Mouse (Mus musculus): ENCODE data around the gene Plekhb1. TPM values are rescaled to one million over a fixed set of nuclear protein-coding genes. Genes with fewer than 3 reads are reported as not detected.

Gene Plekhb1
- polyA plus RNA-seq, 2 experiments: 4.9 TPM

GRCm38 (mm10) chr7:100683241-100683640 is 21.0 kb upstream of the Plekhb1 start:
- Histone ChIP-seq H3K9ac (ENCODE audit: low read depth, low read length, severe bottlenecking) (no peak overlapping the region), H3K9me3 (ENCODE audit: control insufficient read depth, low read length) (no peaks in the 10 kb centered on the region), H3K27ac (replicated peaks; ENCODE audit: low read depth, low read length) (no peak overlapping the region), H3K36me3 (ENCODE audit: control insufficient read depth, insufficient read depth, low read length) (no peaks in the 10 kb centered on the region), H3K27me3 (ENCODE audit: control insufficient read depth, insufficient read depth, low read length) (no peaks in the 10 kb centered on the region), H3K4me3 (replicated peaks; ENCODE audit: low read length) (no peak overlapping the region), H3K4me2 (replicated peaks; ENCODE audit: low read depth, low read length, severe bottlenecking) (no peak overlapping the region), H3K4me1 (ENCODE audit: control insufficient read depth, insufficient read depth, low read length) (peaks cover 9% of the 10 kb centered on the region; the same call in 1 of the 2 replicates)
- ATAC-seq (ENCODE audit: low FRiP score, low read depth) (no peak), DNase-seq (ENCODE audit: low spot score) (no peak)
- 84% methylated on average over 1 of the region's 1 CpGs for WGBS
- no peak for TF ChIP-seq POLR2A (IDR thresholded peaks at IDR 0.05; ENCODE audit: borderline replicate concordance, extremely low read depth, insufficient read depth, insufficient read length)

DNA sequence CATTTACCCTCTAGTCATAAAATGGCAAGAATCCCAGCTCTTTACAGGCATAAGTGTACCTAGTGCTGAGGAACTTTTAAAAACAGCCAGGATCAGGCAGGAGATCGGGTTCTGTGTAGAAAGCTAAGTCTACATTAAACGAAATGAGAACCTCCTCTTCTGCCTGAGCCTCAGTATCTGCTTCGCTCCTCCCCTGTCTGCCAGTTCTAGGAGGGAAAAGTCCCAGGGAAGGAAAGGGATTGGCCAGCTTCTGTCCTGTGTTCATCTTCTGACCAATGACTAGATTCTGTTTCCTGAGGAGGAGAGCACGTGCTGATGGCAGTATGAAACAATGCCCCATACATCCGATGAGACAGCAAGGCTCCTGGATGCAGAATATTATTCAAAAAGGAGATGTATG is 18.9 kb upstream of the Plekhb1 start:
- no peak overlapping the region for H3K9ac ChIP-seq (ENCODE audit: low read depth, low read length, severe bottlenecking)
- H3K36me3 ChIP-seq (ENCODE audit: control insufficient read depth, insufficient read depth, low read length): no peaks in the 10 kb centered on the region
- TF ChIP-seq POLR2A (IDR thresholded peaks at IDR 0.05; ENCODE audit: borderline replicate concordance, extremely low read depth, insufficient read depth, insufficient read length): no peak
- peaks cover 9% of the 10 kb centered on the region; the same call in 1 of the 2 replicates for H3K4me1 ChIP-seq (ENCODE audit: control insufficient read depth, insufficient read depth, low read length)
- no peak overlapping the region for H3K4me2 ChIP-seq (replicated peaks; ENCODE audit: low read depth, low read length, severe bottlenecking)
- no peaks in the 10 kb centered on the region for H3K9me3 ChIP-seq (ENCODE audit: control insufficient read depth, low read length)
- no peak overlapping the region for H3K27ac ChIP-seq (replicated peaks; ENCODE audit: low read depth, low read length)
- 56% methylated on average over 5 of the region's 5 CpGs for WGBS
- ATAC-seq (ENCODE audit: low FRiP score, low read depth) (no peak), DNase-seq (ENCODE audit: low spot score) (no peak)
- H3K27me3 ChIP-seq (ENCODE audit: control insufficient read depth, insufficient read depth, low read length): no peaks in the 10 kb centered on the region
- no peak overlapping the region for H3K4me3 ChIP-seq (replicated peaks; ENCODE audit: low read length)

GRCm38 (mm10) chr7:100678948-100679880 is 17.0 kb upstream of the Plekhb1 start:
- WGBS: 57% methylated on average over 15 of the region's 15 CpGs
- no peak overlapping the region for H3K9ac ChIP-seq (ENCODE audit: low read depth, low read length, severe bottlenecking)
- no peak for TF ChIP-seq POLR2A (IDR thresholded peaks at IDR 0.05; ENCODE audit: borderline replicate concordance, extremely low read depth, insufficient read depth, insufficient read length)
- ATAC-seq (ENCODE audit: low FRiP score, low read depth): no peak
- H3K27ac ChIP-seq (replicated peaks; ENCODE audit: low read depth, low read length): no peak overlapping the region
- no peak overlapping the region for H3K4me3 ChIP-seq (replicated peaks; ENCODE audit: low read length)
- no peak for DNase-seq (ENCODE audit: low spot score)
- no peaks in the 10 kb centered on the region for H3K9me3 ChIP-seq (ENCODE audit: control insufficient read depth, low read length)
- H3K4me2 ChIP-seq (replicated peaks; ENCODE audit: low read depth, low read length, severe bottlenecking): 0 out of 2 replicates have a peak overlapping the region, but pooled peaks have one; percentile 16
- H3K4me1 ChIP-seq (ENCODE audit: control insufficient read depth, insufficient read depth, low read length): peaks cover 9% of the 10 kb centered on the region; the same call in 1 of the 2 replicates
- no peaks in the 10 kb centered on the region for H3K36me3 ChIP-seq (ENCODE audit: control insufficient read depth, insufficient read depth, low read length)
- H3K27me3 ChIP-seq (ENCODE audit: control insufficient read depth, insufficient read depth, low read length): no peaks in the 10 kb centered on the region

- WGBS: 64% methylated on average over 5 of the region's 5 CpGs
- Histone ChIP-seq H3K27me3 (ENCODE audit: control insufficient read depth, insufficient read depth, low read length) (no peaks in the 10 kb centered on the region), H3K9ac (ENCODE audit: low read depth, low read length, severe bottlenecking) (no peak overlapping the region), H3K4me1 (ENCODE audit: control insufficient read depth, insufficient read depth, low read length) (peaks cover 9% of the 10 kb centered on the region; the same call in 1 of the 2 replicates), H3K4me2 (replicated peaks; ENCODE audit: low read depth, low read length, severe bottlenecking) (no peak overlapping the region), H3K4me3 (replicated peaks; ENCODE audit: low read length) (no peak overlapping the region), H3K9me3 (ENCODE audit: control insufficient read depth, low read length) (no peaks in the 10 kb centered on the region), H3K36me3 (ENCODE audit: control insufficient read depth, insufficient read depth, low read length) (no peaks in the 10 kb centered on the region), H3K27ac (replicated peaks; ENCODE audit: low read depth, low read length) (no peak overlapping the region)
- no peak for TF ChIP-seq POLR2A (IDR thresholded peaks at IDR 0.05; ENCODE audit: borderline replicate concordance, extremely low read depth, insufficient read depth, insufficient read length)
- ATAC-seq (ENCODE audit: low FRiP score, low read depth) (no peak), DNase-seq (ENCODE audit: low spot score) (no peak)
These were observed 15.8 kb upstream of the Plekhb1 start for GRCm38 (mm10) chr7:100678052-100678451.

DNA sequence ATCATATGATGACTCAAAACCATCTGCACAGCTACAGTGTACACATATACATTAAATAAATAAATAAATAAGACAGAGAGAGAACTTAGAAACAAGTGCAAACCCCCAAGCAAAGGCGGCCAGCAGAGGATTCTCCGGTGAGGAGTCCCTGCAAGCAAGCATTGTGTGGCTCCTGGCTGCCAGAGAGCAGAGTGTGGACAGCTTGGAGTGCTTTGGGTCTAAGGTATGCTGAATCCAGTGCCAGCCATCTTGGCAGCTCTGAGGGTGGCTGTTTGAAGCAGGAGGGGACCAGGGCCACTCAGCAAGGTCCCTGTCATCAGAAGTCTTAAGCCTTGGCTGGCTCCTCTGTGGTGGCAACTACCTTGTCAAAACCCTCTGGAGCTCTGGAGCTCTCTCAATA is 12.7 kb upstream of the Plekhb1 start:
- DNase-seq (ENCODE audit: low spot score) (no peak), ATAC-seq (ENCODE audit: low FRiP score, low read depth) (no peak)
- H3K9ac ChIP-seq (ENCODE audit: low read depth, low read length, severe bottlenecking): no peak overlapping the region
- no peak overlapping the region for H3K27ac ChIP-seq (replicated peaks; ENCODE audit: low read depth, low read length)
- no peak for TF ChIP-seq POLR2A (IDR thresholded peaks at IDR 0.05; ENCODE audit: borderline replicate concordance, extremely low read depth, insufficient read depth, insufficient read length)
- no peak overlapping the region for H3K4me2 ChIP-seq (replicated peaks; ENCODE audit: low read depth, low read length, severe bottlenecking)
- H3K4me3 ChIP-seq (replicated peaks; ENCODE audit: low read length): no peak overlapping the region
- WGBS: 84% methylated on average over 2 of the region's 2 CpGs
- no peaks in the 10 kb centered on the region for H3K9me3 ChIP-seq (ENCODE audit: control insufficient read depth, low read length)
- no peaks in the 10 kb centered on the region for H3K27me3 ChIP-seq (ENCODE audit: control insufficient read depth, insufficient read depth, low read length)
- H3K36me3 ChIP-seq (ENCODE audit: control insufficient read depth, insufficient read depth, low read length): no peaks in the 10 kb centered on the region
- H3K4me1 ChIP-seq (ENCODE audit: control insufficient read depth, insufficient read depth, low read length): peaks cover 9% of the 10 kb centered on the region; the same call in 1 of the 2 replicates
